Mouse (Mus musculus) erythroblast, embryonic 14.5 days (primary cell): ENCODE data around the gene Defb18.

Experiments used
- GATA1 ChIP-seq: IDR thresholded peaks from 2 replicates; pipeline ENCODE4 v1.6.1; 2012; ENCODE audit warnings: low read length, inconsistent platforms, mixed read lengths
- TAL1 ChIP-seq: IDR thresholded peaks from 3 replicates; pipeline ENCODE4 v1.6.1; 2012; ENCODE audit warnings: low read length, inconsistent platforms, mixed read lengths

DNA sequence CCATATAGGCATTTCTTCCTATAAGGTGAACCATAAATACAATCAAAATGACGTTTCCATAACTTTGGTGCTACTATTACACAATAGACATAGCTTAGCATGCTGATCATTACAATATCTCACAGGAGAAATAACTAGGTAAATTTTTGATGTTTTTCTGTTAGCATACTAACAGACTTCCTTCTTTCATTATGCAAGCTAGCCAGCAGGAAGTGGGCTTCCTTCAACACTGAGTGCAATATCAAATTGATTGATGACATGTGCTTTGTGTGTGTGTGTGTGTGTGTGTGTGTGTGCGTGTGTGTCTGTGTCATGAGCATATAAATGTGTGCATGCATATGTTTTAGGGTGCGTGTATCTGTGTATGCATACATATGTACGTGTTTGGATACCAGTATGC, 33.9 kb upstream of the Defb18 start:
- no peak for TF ChIP-seq GATA1
- TF ChIP-seq TAL1 = no peak
